ENCODE assay signal across 14 mouse cellular contexts in the genomic region with DNA sequence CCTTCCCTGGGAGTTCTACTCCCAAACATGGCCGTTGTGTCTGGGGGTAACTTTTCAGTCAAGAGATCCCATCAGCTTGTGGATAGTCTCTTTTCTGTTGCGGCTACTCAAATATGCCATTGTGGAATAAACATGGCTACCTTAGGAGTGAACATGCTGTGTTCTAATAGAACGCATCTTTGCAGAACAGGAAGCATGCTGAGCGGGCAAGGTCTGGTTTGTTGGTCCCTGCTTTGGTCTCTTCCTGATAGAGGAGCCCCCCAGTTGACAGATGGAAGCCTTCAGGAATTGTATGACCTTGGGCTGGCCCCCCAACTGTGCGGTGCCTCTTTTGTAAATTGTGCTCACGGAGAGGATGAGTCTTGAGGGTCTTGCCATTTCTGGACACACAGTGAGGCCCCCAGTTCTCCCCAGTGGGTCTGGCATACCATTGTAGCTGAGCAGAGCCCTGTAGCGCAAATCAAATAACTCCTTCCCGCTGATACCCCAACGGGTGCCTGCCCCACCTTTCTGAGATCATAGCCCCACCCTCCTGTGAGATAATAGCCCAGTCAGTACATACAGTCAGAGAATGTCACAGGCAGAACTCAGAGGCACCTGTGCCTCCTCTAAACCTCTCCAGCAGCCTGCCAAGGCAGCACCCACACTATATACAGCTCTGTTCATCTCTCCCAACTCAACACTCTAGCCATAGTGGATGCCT. TPM values are rescaled to one million over a fixed set of nuclear protein-coding genes. Genes with fewer than 3 reads are reported as not detected.
DNase-seq lines count a peak whose midpoint lies in the region; ATAC-seq and TF ChIP-seq lines count a peak whose summit lies in the region.
"Had no signal": no experiment of that assay in that cellular context is flagged by ENCODE, and none has a peak within 500 bp of the region (broad histone marks: within the 10 kb centered on the region; RNA-seq: fewer than 3 reads in every experiment).

No protein-coding gene starts in this region.

- peaks cover 78% of the 10 kb centered on the region for H3K4me1 ChIP-seq in liver, embryonic 11.5 days (replicated peaks; ENCODE audit: control insufficient read depth, insufficient read depth, low read length)
- H3K4me1 ChIP-seq in stomach, postnatal 0 days (replicated peaks; ENCODE audit: control insufficient read depth, insufficient read depth): 0 out of 2 replicates have a peak, but pooled peaks cover 3% of the 10 kb centered on the region
- no peaks in the 10 kb centered on the region for H3K4me1 ChIP-seq in forebrain, postnatal 0 days (ENCODE audit: insufficient read depth)

- no peaks in the 10 kb centered on the region for H3K9me3 ChIP-seq in liver, embryonic 11.5 days (ENCODE audit: control insufficient read depth, low read length)
- H3K9me3 ChIP-seq in stomach, postnatal 0 days (ENCODE audit: control insufficient read depth, low read length): no peaks in the 10 kb centered on the region
- no peaks in the 10 kb centered on the region for H3K9me3 ChIP-seq in forebrain, postnatal 0 days (ENCODE audit: low read length)
- H3K9me3 ChIP-seq: hindbrain, embryonic 13.5 days; kidney, embryonic 15.5 days; neural tube, embryonic 13.5 days had no signal

- no peaks in the 10 kb centered on the region for H3K27me3 ChIP-seq in liver, embryonic 11.5 days (replicated peaks; ENCODE audit: control insufficient read depth, insufficient read depth, low read length)
- no peaks in the 10 kb centered on the region for H3K27me3 ChIP-seq in stomach, postnatal 0 days (ENCODE audit: control insufficient read depth, insufficient read depth, low read length)
- H3K27me3 ChIP-seq in forebrain, postnatal 0 days (ENCODE audit: insufficient read depth, low read length): no peaks in the 10 kb centered on the region
- H3K27me3 ChIP-seq: neural tube, embryonic 13.5 days had no signal

- H3K36me3 ChIP-seq in liver, embryonic 11.5 days (ENCODE audit: control insufficient read depth, insufficient read depth, low read length): no peaks in the 10 kb centered on the region
- no peaks in the 10 kb centered on the region for H3K36me3 ChIP-seq in stomach, postnatal 0 days (ENCODE audit: control insufficient read depth, insufficient read depth, low read length)
- no peaks in the 10 kb centered on the region for H3K36me3 ChIP-seq in forebrain, postnatal 0 days (ENCODE audit: insufficient read depth)
- H3K36me3 ChIP-seq: hindbrain, embryonic 13.5 days; kidney, embryonic 15.5 days; neural tube, embryonic 13.5 days had no signal

- H3K4me3 ChIP-seq in liver, embryonic 11.5 days (ENCODE audit: low read depth, low read length): no peak overlapping the region
- H3K4me3 ChIP-seq in stomach, postnatal 0 days (ENCODE audit: low read depth, low read length): no peak overlapping the region
- no peak overlapping the region for H3K4me3 ChIP-seq in forebrain, postnatal 0 days (ENCODE audit: low read depth, low read length)
- H3K4me3 ChIP-seq: heart, adult 2 months; hindbrain, embryonic 13.5 days; kidney, embryonic 15.5 days; neural tube, embryonic 13.5 days had no signal

- peak; percentile 36 for ATAC-seq in erythroblast, adult 5-6 weeks (replicated peaks; ENCODE audit: low FRiP score, poor library complexity, severe bottlenecking)
- ATAC-seq in liver, embryonic 11.5 days (replicated peaks; ENCODE audit: low FRiP score): peak; percentile 30; the same call in 1 of the 2 replicates
- peak; percentile 73 for ATAC-seq in stomach, postnatal 0 days (ENCODE audit: low FRiP score, low TSS enrichment)
- no peak for ATAC-seq in forebrain, postnatal 0 days
- ATAC-seq: forebrain, embryonic 14.5 days had no signal

- DNase-seq in spleen, postnatal 4 days (ENCODE audit: low spot score in 2 of 2): peak; percentile 47 to 64
- DNase-seq in spleen, adult 12 weeks (ENCODE audit: low spot score): no peak
- no peak for DNase-seq in liver, embryonic 11.5 days (ENCODE audit: low spot score)
- peak; percentile 68 for DNase-seq in stomach, postnatal 0 days (ENCODE audit: low spot score)
- DNase-seq in forebrain, postnatal 0 days: no peak
- DNase-seq in cerebellum, adult 11 months: no peak
- DNase-seq: lung, embryonic 14.5 days had no signal

- 0 out of 2 replicates have a peak overlapping the region, but pooled peaks have one; percentile 15 for H3K27ac ChIP-seq in liver, embryonic 11.5 days (ENCODE audit: low read depth, low read length)
- H3K27ac ChIP-seq in stomach, postnatal 0 days (replicated peaks): no peak overlapping the region
- no peak overlapping the region for H3K27ac ChIP-seq in forebrain, postnatal 0 days (ENCODE audit: low read depth, low read length)
- H3K27ac ChIP-seq: heart, adult 2 months; hindbrain, embryonic 13.5 days; kidney, embryonic 15.5 days; neural tube, embryonic 13.5 days had no signal

- no peak for TF ChIP-seq EP300 in stomach, postnatal 0 days (optimal IDR thresholded peaks at IDR 0.05)

- TF ChIP-seq CTCF in stomach, postnatal 0 days (IDR thresholded peaks at IDR 0.05; ENCODE audit: low read depth): no peak
- no peak for TF ChIP-seq CTCF in forebrain, postnatal 0 days (IDR thresholded peaks at IDR 0.05; ENCODE audit: low read depth)

- H3K9ac ChIP-seq in liver, embryonic 11.5 days (ENCODE audit: low read depth, low read length): peak overlapping the region; percentile 44; the same call in 1 of the 2 replicates
- no peak overlapping the region for H3K9ac ChIP-seq in stomach, postnatal 0 days (ENCODE audit: low read length)
- no peak overlapping the region for H3K9ac ChIP-seq in forebrain, postnatal 0 days
- H3K9ac ChIP-seq: hindbrain, embryonic 13.5 days; kidney, embryonic 15.5 days; lung, embryonic 14.5 days; neural tube, embryonic 13.5 days had no signal

- H3K4me2 ChIP-seq in liver, embryonic 11.5 days: peak overlapping the region; percentile 57
- H3K4me2 ChIP-seq in stomach, postnatal 0 days (replicated peaks; ENCODE audit: low read depth): no peak overlapping the region
- no peak overlapping the region for H3K4me2 ChIP-seq in forebrain, postnatal 0 days (ENCODE audit: low read depth)
- H3K4me2 ChIP-seq: hindbrain, embryonic 13.5 days; kidney, embryonic 15.5 days; lung, embryonic 14.5 days; midbrain, embryonic 11.5 days; neural tube, embryonic 13.5 days had no signal

- WGBS in liver, embryonic 11.5 days: 67% methylated on average over 9 of the region's 9 CpGs
- 70% methylated on average over 9 of the region's 9 CpGs for WGBS in stomach, postnatal 0 days
- WGBS in forebrain, postnatal 0 days: 93% methylated on average over 9 of the region's 9 CpGs

RNA-seq across cellular contexts. Expression of a gene that starts 12.3 kb away (rescaled TPM):
- total RNA-seq in erythroblast, adult 5-6 weeks (2015; ENCODE audit: low replicate concordance): 39.4 and 43.5 TPM in 2 replicates
- 102 and 103 TPM in 2 replicates for total RNA-seq in erythroblast, adult 5-6 weeks (2017; ENCODE audit: low replicate concordance)
- polyA plus RNA-seq in liver, embryonic 11.5 days (2014; fragmentation: Nextera tagmentation; extraction: Ambion mirVana): 17.5 and 19.8 TPM in 2 replicates
- polyA plus RNA-seq in stomach, postnatal 0 days (2015; fragmentation: Nextera tagmentation; extraction: Ambion mirVana): 8.8 and 9.6 TPM in 2 replicates
- 14.5 and 20.7 TPM in 2 replicates for total RNA-seq in forebrain, postnatal 0 days (2014; rRNA removed)
- 8.0 and 9.5 TPM in 2 replicates for polyA plus RNA-seq in forebrain, postnatal 0 days (2015; fragmentation: Nextera tagmentation; extraction: Ambion mirVana)

Comparison
In these comparisons a context has a peak if more than half of its experiments do, and no peak if none do; other contexts are left out.
1. DNase-seq: peak in spleen, postnatal 4 days (2 of 2) and stomach, postnatal 0 days (single experiment); none in spleen, adult 12 weeks (single experiment), liver, embryonic 11.5 days (single experiment), forebrain, postnatal 0 days (single experiment) and cerebellum, adult 11 months (single experiment).